Mouse (Mus musculus) ES-E14 (cell line): ENCODE data around the gene Mrpl53.

Experiments used
- CHD2 ChIP-seq: IDR thresholded peaks from 2 replicates; pipeline ENCODE4 v1.6.1; 2014; ENCODE audit warnings: mild to moderate bottlenecking, low read depth, low read length, inconsistent platforms
- HCFC1 ChIP-seq: IDR thresholded peaks from 2 replicates; pipeline ENCODE4 v1.6.1; 2012; ENCODE audit warnings: low read length, inconsistent platforms, borderline replicate concordance; ENCODE audit not compliant: insufficient read depth
- ZC3H11A ChIP-seq: IDR thresholded peaks from 2 replicates; pipeline ENCODE4 v1.6.1; 2012; ENCODE audit warnings: low read depth, mild to moderate bottlenecking, inconsistent platforms, low read length, borderline replicate concordance
- ZNF384 ChIP-seq: IDR thresholded peaks from 2 replicates; pipeline ENCODE4 v1.6.1; 2012; ENCODE audit warnings: low read depth, low read length, inconsistent platforms

DNA sequence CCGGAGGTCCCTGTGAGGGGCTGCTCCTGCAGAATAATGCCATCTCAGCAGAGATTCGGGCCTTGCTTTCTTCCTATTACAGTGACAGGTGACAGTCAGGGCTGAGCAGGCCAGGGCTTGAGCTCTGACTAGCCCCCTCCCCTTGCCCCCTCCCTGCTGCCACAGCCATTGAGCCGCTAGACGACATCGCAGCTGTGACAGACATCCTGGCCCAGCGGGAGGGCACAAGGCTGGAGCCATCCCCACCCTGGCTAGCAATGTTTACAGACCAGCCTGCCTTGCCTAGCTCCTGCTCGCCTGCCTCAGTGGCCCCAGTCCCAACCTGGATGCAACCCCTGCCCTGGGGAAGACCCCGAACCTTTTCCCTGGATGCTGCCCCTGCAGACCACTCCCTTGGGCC lies 42.9 kb downstream of the Mrpl53 start:
- TF ChIP-seq ZC3H11A: no peak
- no peak for TF ChIP-seq HCFC1
- TF ChIP-seq CHD2: no peak
- no peak for TF ChIP-seq ZNF384
